Comparison of ENCODE assay signal across 9 mouse cellular contexts in the genomic region with DNA sequence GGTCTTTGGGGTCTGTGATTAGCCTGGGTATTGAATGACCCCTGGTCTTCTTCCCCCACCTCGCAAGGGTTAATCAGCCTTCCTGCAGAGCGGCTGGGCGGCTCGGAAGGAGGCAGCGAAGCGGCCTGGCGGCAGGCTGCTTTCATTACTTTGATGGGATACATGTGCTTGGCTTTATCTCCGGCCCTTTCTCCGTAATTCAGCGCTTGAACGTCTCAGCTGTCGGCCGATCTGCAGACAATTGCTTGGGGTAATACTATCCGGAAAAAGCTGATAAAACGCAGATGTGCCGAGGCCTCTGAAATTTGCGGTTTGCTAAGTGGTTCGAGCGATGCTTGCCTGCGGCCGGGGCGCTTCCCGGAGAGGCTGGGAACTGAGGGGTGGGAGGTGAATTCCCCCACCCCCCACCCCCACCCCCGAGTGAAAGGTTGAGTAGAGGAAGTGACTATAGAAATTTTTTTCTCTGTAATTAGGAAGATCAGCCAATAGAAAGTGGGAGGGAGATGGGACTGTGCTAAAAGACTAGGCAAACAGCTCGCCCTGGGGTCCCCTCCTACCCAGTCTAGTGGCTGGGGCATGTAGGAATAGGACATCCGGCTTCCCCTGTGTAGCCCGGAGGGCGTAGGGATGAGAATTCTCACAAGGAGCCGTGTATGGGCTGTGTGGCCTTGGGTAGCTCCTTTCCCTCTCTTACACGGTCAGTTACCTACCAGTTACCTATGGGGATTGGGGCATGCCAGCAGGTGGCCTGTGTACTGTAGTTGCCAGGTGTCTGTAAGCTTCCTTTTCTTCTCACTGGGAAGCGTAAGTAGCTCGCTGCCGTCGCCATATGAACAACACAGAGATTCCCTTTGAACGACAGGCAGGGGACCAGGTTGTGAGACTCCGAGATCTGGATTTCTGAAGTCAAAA.
DNase-seq lines count a peak whose midpoint lies in the region; ATAC-seq and TF ChIP-seq lines count a peak whose summit lies in the region.
"Had no signal": no experiment of that assay in that cellular context is flagged by ENCODE, and none has a peak within 500 bp of the region (broad histone marks: within the 10 kb centered on the region; RNA-seq: fewer than 3 reads in every experiment).

No protein-coding gene starts in this region.

- H3K4me2 ChIP-seq in lung, embryonic 14.5 days, result peak overlapping the region; percentile 58
- peak overlapping the region; percentile 62 for H3K4me2 ChIP-seq in limb, embryonic 13.5 days (replicated peaks)

- no peaks in the 10 kb centered on the region for H3K4me1 ChIP-seq in lung, embryonic 14.5 days (ENCODE audit: insufficient read depth)
- peaks cover 40% of the 10 kb centered on the region for H3K4me1 ChIP-seq in heart, embryonic 10.5 days
- peaks cover 54% of the 10 kb centered on the region for H3K4me1 ChIP-seq in limb, embryonic 13.5 days
- no peaks in the 10 kb centered on the region for H3K4me1 ChIP-seq in small intestine, adult 2 months (ENCODE audit: control insufficient read depth, insufficient read depth, insufficient read length, low read length)

- H3K4me3 ChIP-seq in lung, embryonic 14.5 days (ENCODE audit: low read depth, low read length), result peak overlapping the region; percentile 24
- H3K4me3 ChIP-seq in heart, embryonic 10.5 days, result peak overlapping the region; percentile 54
- peak overlapping the region; percentile 35 for H3K4me3 ChIP-seq in limb, embryonic 13.5 days
- H3K4me3 ChIP-seq in small intestine, adult 2 months (ENCODE audit: low read depth, low read length), result peak overlapping the region; percentile 18

- H3K9ac ChIP-seq in lung, embryonic 14.5 days, result peak overlapping the region; percentile 23; the same call in 1 of the 2 replicates
- no peak overlapping the region for H3K9ac ChIP-seq in limb, embryonic 13.5 days

- peaks cover 41% of the 10 kb centered on the region for H3K27me3 ChIP-seq in lung, embryonic 14.5 days (ENCODE audit: insufficient read depth, low read length)
- H3K27me3 ChIP-seq in heart, embryonic 10.5 days (ENCODE audit: insufficient read depth, poor library complexity, severe bottlenecking), result peaks cover 93% of the 10 kb centered on the region
- H3K27me3 ChIP-seq in limb, embryonic 13.5 days, result peaks cover 98% of the 10 kb centered on the region
- H3K27me3 ChIP-seq in small intestine, adult 2 months (ENCODE audit: control insufficient read depth, insufficient read depth, low read length), result peaks cover 23% of the 10 kb centered on the region

- H3K27ac ChIP-seq in lung, embryonic 14.5 days (ENCODE audit: low read depth), result peak overlapping the region; percentile 16; the same call in 1 of the 2 replicates
- peak overlapping the region; percentile 67 for H3K27ac ChIP-seq in heart, embryonic 10.5 days
- no peak overlapping the region; the same call in 1 of the 2 replicates for H3K27ac ChIP-seq in limb, embryonic 13.5 days
- H3K27ac ChIP-seq in small intestine, adult 2 months (ENCODE audit: insufficient read depth, low read depth, low read length), result no peak overlapping the region

- 4% methylated on average over 36 of the region's 36 CpGs for WGBS in lung, embryonic 14.5 days
- 2% methylated on average over 36 of the region's 36 CpGs for WGBS in heart, embryonic 10.5 days
- 1% methylated on average over 36 of the region's 36 CpGs for WGBS in limb, embryonic 13.5 days
- WGBS in small intestine, adult 2 months, result 8% methylated on average over 36 of the region's 36 CpGs

- peak; percentile 63 for ATAC-seq in lung, embryonic 14.5 days (ENCODE audit: insufficient read depth)
- peak; percentile 73 for ATAC-seq in limb, embryonic 13.5 days (ENCODE audit: low FRiP score, low read depth)
- no peak for ATAC-seq in megakaryocyte-erythroid progenitor cell, adult 5-6 weeks (replicated peaks; ENCODE audit: low FRiP score, low TSS enrichment, poor library complexity, severe bottlenecking)

- no peak for TF ChIP-seq CTCF in lung, embryonic 14.5 days (IDR thresholded peaks at IDR 0.05; ENCODE audit: low read depth)
- TF ChIP-seq CTCF in small intestine, adult 2 months (IDR thresholded peaks at IDR 0.05; ENCODE audit: extremely low read depth, insufficient read length, insufficient replicate concordance, low read depth, low read length), result no peak

- H3K36me3 ChIP-seq in lung, embryonic 14.5 days (ENCODE audit: insufficient read depth), result no peaks in the 10 kb centered on the region
- H3K36me3 ChIP-seq in heart, embryonic 10.5 days, result no peaks in the 10 kb centered on the region
- H3K36me3 ChIP-seq in limb, embryonic 13.5 days, result no peaks in the 10 kb centered on the region
- H3K36me3 ChIP-seq in small intestine, adult 2 months (ENCODE audit: control insufficient read depth, insufficient read depth, low read length), result no peaks in the 10 kb centered on the region

- DNase-seq in lung, embryonic 14.5 days, result peak; percentile 82
- no peak for DNase-seq in lung, postnatal 14 days
- DNase-seq in heart, embryonic 10.5 days (ENCODE audit: low spot score), result no peak
- DNase-seq in frontal cortex, postnatal 25 days (ENCODE audit: low spot score in 2 of 2), result no peak
- no peak for DNase-seq in spleen, adult 18-20 months
- DNase-seq: gastrocnemius, postnatal 14 days had no signal

- TF ChIP-seq POLR2A in small intestine, adult 2 months (IDR thresholded peaks at IDR 0.05; ENCODE audit: low read depth, low read length), result no peak

- no peaks in the 10 kb centered on the region for H3K9me3 ChIP-seq in lung, embryonic 14.5 days (ENCODE audit: low read depth, low read length)
- H3K9me3 ChIP-seq in heart, embryonic 10.5 days, result no peaks in the 10 kb centered on the region
- H3K9me3 ChIP-seq in limb, embryonic 13.5 days, result no peaks in the 10 kb centered on the region

Comparison
In these comparisons a context has a peak if more than half of its experiments do, and no peak if none do; other contexts are left out.
1. H3K27ac ChIP-seq: peak in lung, embryonic 14.5 days (single experiment) and heart, embryonic 10.5 days (single experiment); none in limb, embryonic 13.5 days (single experiment) and small intestine, adult 2 months (single experiment).
2. Peak in every context shown above with its lines, with median percentiles within 50 percentile points of each other: H3K4me3 ChIP-seq.